Mouse (Mus musculus): ENCODE measurements at regions not wholly inside any gene's neighbourhood (a gene's known extent, or its start where the extent isn't known, plus 50 kb on each side); places are given as distances from the start of the nearest gene placed in this dataset.

DNA sequence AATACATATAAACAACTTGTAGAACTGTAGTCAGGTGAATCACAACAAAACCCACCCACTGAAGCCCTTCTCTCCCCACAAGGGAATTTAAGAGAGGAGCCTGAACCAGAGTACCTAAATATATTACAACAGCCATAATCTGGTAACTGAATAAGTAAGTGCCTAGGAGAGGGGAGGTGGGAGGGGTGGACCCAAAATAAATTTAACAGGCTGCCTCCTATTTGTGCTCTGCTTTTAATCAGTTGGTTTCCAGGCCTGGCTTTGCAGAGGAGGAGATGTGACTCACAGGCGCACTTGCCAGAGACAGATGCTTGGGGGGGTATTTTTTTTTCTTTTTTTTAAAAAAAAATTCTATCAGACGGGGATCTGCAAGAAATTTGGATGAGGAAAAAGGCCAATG, 142.9 kb downstream of the Mat2b start:
- TF ChIP-seq CTCF (IDR thresholded peaks at IDR 0.05; ENCODE audit: low read depth) = no peak
- no peak for TF ChIP-seq EP300 (IDR thresholded peaks at IDR 0.05; ENCODE audit: low read depth)
